Mouse (Mus musculus) C2C12 (cell line): ENCODE results near the gene Zfp866. TPM values are rescaled to one million over a fixed set of nuclear protein-coding genes. Genes with fewer than 3 reads are reported as not detected.

ENCODE experiments used
- H3K27me3 ChIP-seq: one replicate; pipeline ENCODE4 v1.6.1; 2011; ENCODE audit not compliant: control insufficient read depth, insufficient read depth, insufficient read length
- H3K36me3 ChIP-seq: one replicate; pipeline ENCODE4 v1.6.1; 2011; ENCODE audit not compliant: control insufficient read depth, insufficient read depth
- H3K4me3 ChIP-seq: one replicate; pipeline ENCODE4 v1.5.1; 2011; ENCODE audit warnings: mild to moderate bottlenecking, control low read depth; ENCODE audit not compliant: poor library complexity, insufficient read depth, severe bottlenecking
- H3K79me2 ChIP-seq: one replicate; pipeline ENCODE4 v1.6.1; 2011; ENCODE audit not compliant: control insufficient read depth, insufficient read depth
- H3K79me3 ChIP-seq: one replicate; pipeline ENCODE4 v1.6.1; 2011; ENCODE audit warnings: low read depth, control low read depth
- H3ac ChIP-seq: one replicate; pipeline ENCODE3; 2011; ENCODE audit warnings: low read depth; ENCODE audit not compliant: control insufficient read depth, insufficient read length
- CEBPB ChIP-seq: IDR thresholded peaks from one replicate; pipeline ENCODE4 v1.6.1; 2011; ENCODE audit warnings: low read depth, mild to moderate bottlenecking, control low read depth, moderate library complexity
- CTCF ChIP-seq: IDR thresholded peaks from one replicate; pipeline ENCODE4 v1.5.1; 2011; ENCODE audit not compliant: control insufficient read depth, insufficient read depth, insufficient read length
- FOSL1 ChIP-seq: IDR thresholded peaks from one replicate; pipeline ENCODE4 v1.8.0; 2011; ENCODE audit warnings: mild to moderate bottlenecking, low read length; ENCODE audit not compliant: poor library complexity, insufficient read depth, severe bottlenecking
- MAX ChIP-seq: IDR thresholded peaks from one replicate; pipeline ENCODE4 v1.6.1; 2011; ENCODE audit warnings: mild to moderate bottlenecking, control low read depth
- MYOD1 ChIP-seq: IDR thresholded peaks from one replicate; pipeline ENCODE4 v1.6.1; 2011; ENCODE audit warnings: low read depth; ENCODE audit not compliant: control insufficient read depth, insufficient read length
- MYOG ChIP-seq: IDR thresholded peaks from one replicate; pipeline ENCODE4 v1.6.1; 2011; ENCODE audit not compliant: control insufficient read depth, insufficient read length; ENCODE audit errors: extremely low read depth
- USF1 ChIP-seq: IDR thresholded peaks from one replicate; pipeline ENCODE4 v1.6.1; 2011; ENCODE audit warnings: low read depth, mild to moderate bottlenecking, control low read depth, moderate library complexity
- polyA plus RNA-seq: library from polyadenylated mRNA; unstranded; fragments of >200 nt; fragmentation: generic; extraction: Trizol; gene quantifications from one replicate; pipeline ENCODE4 v1.2.1, GENCODE M21; 2012; ENCODE audit warnings: missing spikeins

The Zfp866 gene
- polyA plus RNA-seq, 1 experiment: 3.9 TPM

GRCm38 (mm10) chr8:69821971-69822385, 31.0 kb upstream of the Zfp866 start:
- H3K4me3 ChIP-seq: peak overlapping the region; percentile 25
- H3K79me3 ChIP-seq: no peaks in the 10 kb centered on the region
- no peaks in the 10 kb centered on the region for H3K27me3 ChIP-seq
- TF ChIP-seq USF1: no peak
- TF ChIP-seq MYOG: no peak
- no peak for TF ChIP-seq CEBPB
- no peak for TF ChIP-seq MYOD1
- TF ChIP-seq CTCF: no peak
- TF ChIP-seq FOSL1: no peak
- no peak for TF ChIP-seq MAX
- no peaks in the 10 kb centered on the region for H3K79me2 ChIP-seq
- H3ac ChIP-seq: peak overlapping the region; percentile 36
- peaks cover 15% of the 10 kb centered on the region for H3K36me3 ChIP-seq

GRCm38 (mm10) chr8:69820466-69820865, 29.5 kb upstream of the Zfp866 start:
- no peak for TF ChIP-seq MYOG
- no peak for TF ChIP-seq MYOD1
- TF ChIP-seq USF1: no peak
- no peak for TF ChIP-seq MAX
- TF ChIP-seq FOSL1: no peak
- no peak for TF ChIP-seq CEBPB
- no peak for TF ChIP-seq CTCF
- H3K27me3 ChIP-seq: no peaks in the 10 kb centered on the region
- peaks cover 21% of the 10 kb centered on the region for H3K36me3 ChIP-seq
- H3K4me3 ChIP-seq: no peak overlapping the region
- no peaks in the 10 kb centered on the region for H3K79me2 ChIP-seq
- no peak overlapping the region for H3ac ChIP-seq
- H3K79me3 ChIP-seq: no peaks in the 10 kb centered on the region

GRCm38 (mm10) chr8:69815396-69815795, 24.4 kb upstream of the Zfp866 start:
- TF ChIP-seq MYOD1 (no peak), MYOG (no peak), MAX (no peak), FOSL1 (no peak), CEBPB (no peak), USF1 (no peak), CTCF (no peak)
- peaks cover 27% of the 10 kb centered on the region for H3K36me3 ChIP-seq
- H3K79me3 ChIP-seq: no peaks in the 10 kb centered on the region
- no peak overlapping the region for H3K4me3 ChIP-seq
- no peak overlapping the region for H3ac ChIP-seq
- no peaks in the 10 kb centered on the region for H3K79me2 ChIP-seq
- no peaks in the 10 kb centered on the region for H3K27me3 ChIP-seq

- H3K4me3 ChIP-seq: no peak overlapping the region
- no peak for TF ChIP-seq MYOG
- H3K27me3 ChIP-seq: no peaks in the 10 kb centered on the region
- no peaks in the 10 kb centered on the region for H3K79me3 ChIP-seq
- H3K79me2 ChIP-seq: no peaks in the 10 kb centered on the region
- peaks cover 32% of the 10 kb centered on the region for H3K36me3 ChIP-seq
- H3ac ChIP-seq: no peak overlapping the region
Measured at GRCm38 (mm10) chr8:69814881-69815280, 23.9 kb upstream of the Zfp866 start.

GRCm38 (mm10) chr8:69809820-69810219, 18.8 kb upstream of the Zfp866 start:
- H3K36me3 ChIP-seq: peaks cover 44% of the 10 kb centered on the region
- no peak overlapping the region for H3K4me3 ChIP-seq
- no peaks in the 10 kb centered on the region for H3K27me3 ChIP-seq
- H3ac ChIP-seq: no peak overlapping the region
- no peaks in the 10 kb centered on the region for H3K79me3 ChIP-seq
- no peak for TF ChIP-seq CEBPB
- no peak for TF ChIP-seq MAX
- no peak for TF ChIP-seq MYOD1
- TF ChIP-seq MYOG: no peak
- TF ChIP-seq USF1: no peak
- no peak for TF ChIP-seq FOSL1
- no peak for TF ChIP-seq CTCF
- no peaks in the 10 kb centered on the region for H3K79me2 ChIP-seq

GRCm38 (mm10) chr8:69808864-69809403, 18.0 kb upstream of the Zfp866 start:
- H3K36me3 ChIP-seq: peaks cover 49% of the 10 kb centered on the region

More at GRCm38 (mm10) chr8:69808864-69809403, 18.0 kb upstream of the Zfp866 start:
- H3K79me2 ChIP-seq: no peaks in the 10 kb centered on the region
- H3K79me3 ChIP-seq: no peaks in the 10 kb centered on the region
- TF ChIP-seq CTCF: no peak
- TF ChIP-seq USF1: no peak
- TF ChIP-seq FOSL1: no peak
- peak; percentile 82 for TF ChIP-seq MAX
- no peak for TF ChIP-seq CEBPB
- no peak for TF ChIP-seq MYOD1
- TF ChIP-seq MYOG: no peak
- H3K4me3 ChIP-seq: peak overlapping the region; percentile 44
- H3K27me3 ChIP-seq: no peaks in the 10 kb centered on the region
- H3ac ChIP-seq: peak overlapping the region; percentile 43
